Mouse (Mus musculus) urinary bladder, postnatal 36 days (tissue): ENCODE measurements at regions not wholly inside any gene's neighbourhood (a gene's known extent, or its start where the extent isn't known, plus 50 kb on each side); places are given as distances from the start of the nearest gene placed in this dataset.
"Not testable (repeated sequence)": the region's sequence is repeated elsewhere in the genome, so short reads cannot be mapped to it uniquely, and the experiment has no call there.

ENCODE experiments used
- DNase-seq, 2 experiments: peaks; one replicate each; pipeline ENCODE4 v3.0.0; 2022; ENCODE audit warnings: low spot score in 2 of 2, mixed read lengths in 1 of 2

GRCm38 (mm10) chr16:12802651-12803050 lies 306.8 kb upstream of the Ercc4 start:
- no peak for DNase-seq

- DNase-seq: no peak
Measured at GRCm38 (mm10) chr16:12807351-12807871, 302.1 kb upstream of the Ercc4 start.

DNA sequence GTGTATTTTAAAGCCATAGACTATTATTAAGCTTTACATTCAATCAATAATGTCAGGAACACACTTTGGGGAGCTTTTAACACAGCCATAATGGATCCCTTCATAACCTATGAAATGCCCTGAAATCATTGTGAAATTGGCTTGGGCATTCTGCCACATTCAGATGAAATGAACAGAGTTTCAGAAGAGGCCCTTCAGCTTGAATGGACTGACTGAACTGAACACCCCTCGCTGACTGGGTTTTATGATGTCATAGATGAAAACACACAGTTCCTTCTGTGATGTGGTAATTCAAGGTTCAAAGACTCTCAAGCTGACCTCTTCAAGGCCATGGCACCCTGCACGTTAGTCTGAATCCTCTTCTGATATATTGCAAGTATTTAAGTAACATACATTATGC lies 298.4 kb upstream of the Ercc4 start:
- no peak for DNase-seq

- no peak for DNase-seq
Measured at GRCm38 (mm10) chr16:12824646-12825045, 284.8 kb upstream of the Ercc4 start.

DNA sequence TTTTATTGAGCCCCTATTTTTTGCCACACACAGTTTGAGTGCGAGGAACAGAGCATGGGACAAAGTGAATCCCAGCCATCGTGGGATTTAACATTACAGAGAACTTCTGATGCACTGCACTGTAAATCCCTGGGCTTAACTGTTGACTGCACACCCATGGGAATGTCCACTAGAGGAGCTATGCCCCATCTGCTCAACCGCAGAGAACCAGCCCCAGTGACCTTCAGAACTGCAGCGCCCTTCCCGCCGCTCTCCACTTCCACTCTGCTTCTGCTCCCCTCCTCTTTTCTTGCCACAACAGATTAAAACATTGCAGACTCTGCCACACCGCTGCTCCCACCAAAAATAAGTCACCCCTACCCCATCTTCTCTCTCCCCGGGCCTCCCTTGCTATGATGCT lies 283.3 kb upstream of the Ercc4 start:
- no peak for DNase-seq

GRCm38 (mm10) chr16:12831308-12831707 lies 278.2 kb upstream of the Ercc4 start:
- DNase-seq: not testable (repeated sequence)

DNA sequence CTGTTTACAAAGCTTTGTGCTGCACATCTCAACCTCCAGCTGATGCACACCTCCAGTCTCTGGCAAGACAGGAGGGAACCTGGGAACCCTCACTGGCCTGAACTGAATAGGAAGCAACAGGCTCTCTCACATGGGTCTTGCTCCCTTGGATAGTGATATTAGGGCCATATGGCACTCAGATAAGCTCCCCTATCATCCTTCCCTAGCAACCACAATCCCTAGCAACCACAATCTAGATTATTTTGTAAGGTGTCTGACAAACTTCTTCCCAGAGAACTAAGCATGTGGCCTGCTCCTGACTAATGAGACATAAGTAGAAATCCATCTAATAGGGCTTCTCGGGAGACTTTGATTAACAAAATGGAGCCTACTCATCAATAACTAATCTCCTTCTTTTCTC lies 253.1 kb upstream of the Ercc4 start:
- no peak for DNase-seq

DNA sequence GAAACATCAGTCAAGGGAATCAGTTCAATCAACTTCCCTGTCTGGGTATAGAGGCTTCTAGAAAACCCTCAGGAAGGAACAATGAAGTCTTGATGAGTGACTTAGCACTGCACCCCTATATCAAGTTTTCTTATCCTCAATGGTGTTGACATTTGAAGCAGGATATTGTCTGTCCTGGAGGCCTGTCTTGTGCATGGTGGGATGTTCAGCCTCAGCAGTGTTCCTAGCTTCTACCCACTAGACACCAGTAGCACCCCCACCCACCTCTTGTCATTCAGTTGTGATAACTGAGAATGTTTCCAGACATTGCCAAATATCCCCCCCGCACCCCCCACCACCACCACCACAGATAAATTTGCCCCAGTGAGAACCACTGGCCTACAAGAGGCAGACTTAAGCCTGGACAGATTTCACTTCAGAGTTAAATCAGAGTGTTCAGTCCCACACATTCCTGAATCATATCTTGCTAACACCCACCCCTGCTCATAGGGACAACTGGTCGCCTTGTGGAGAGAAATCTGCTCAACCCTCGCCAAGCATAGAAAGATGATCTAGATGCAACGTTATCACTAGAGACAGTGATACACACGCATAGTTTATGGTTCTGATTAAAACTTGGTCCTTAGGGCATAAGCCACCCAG lies 249.6 kb upstream of the Ercc4 start:
- DNase-seq: no peak

- no peak for DNase-seq
Measured at GRCm38 (mm10) chr16:12862561-12862960, 246.9 kb upstream of the Ercc4 start.

GRCm38 (mm10) chr16:12878326-12878725 lies 231.2 kb upstream of the Ercc4 start:
- DNase-seq: not testable (repeated sequence)

DNA sequence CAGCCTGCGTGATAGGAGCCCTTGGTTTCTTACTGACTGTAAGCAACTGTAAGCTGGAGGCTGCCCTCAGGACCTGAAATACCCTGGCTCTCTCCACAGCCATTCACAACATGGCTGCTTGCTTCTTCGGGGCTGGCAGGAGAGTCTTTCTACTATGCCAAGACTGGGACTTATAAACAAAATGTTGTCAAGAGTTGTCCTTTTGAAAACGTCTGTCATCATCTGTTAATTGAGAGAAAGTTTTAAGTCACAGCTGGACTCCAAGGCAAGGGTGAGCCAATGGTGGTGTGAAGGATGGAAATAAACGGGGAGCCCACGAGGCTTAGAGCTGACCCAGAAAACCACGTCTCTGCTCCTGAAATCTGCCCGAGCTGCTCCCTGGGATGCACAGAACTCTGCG lies 229.5 kb upstream of the Ercc4 start:
- DNase-seq: no peak

- DNase-seq: no peak
Measured at GRCm38 (mm10) chr16:12880481-12880880, 229.0 kb upstream of the Ercc4 start.

DNA sequence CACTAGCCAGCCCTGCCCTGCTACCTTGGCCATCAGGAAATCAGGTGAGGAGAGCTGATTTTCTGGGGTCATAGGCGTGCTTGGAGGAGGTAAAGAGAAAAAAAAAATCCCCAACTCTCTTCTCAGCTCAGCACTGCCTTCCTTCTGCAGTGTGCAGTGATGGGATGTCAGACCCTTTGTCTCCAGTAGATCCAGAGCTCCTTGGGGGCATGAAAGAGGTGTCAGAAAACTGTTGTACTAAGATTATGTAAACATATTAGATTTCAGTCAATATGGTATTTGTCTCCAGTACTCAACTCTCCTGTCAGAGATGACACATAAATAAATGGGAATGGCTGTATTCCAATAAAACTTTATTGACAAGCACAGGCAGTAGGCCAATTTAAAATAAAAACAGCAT lies 226.8 kb upstream of the Ercc4 start:
- no peak for DNase-seq

GRCm38 (mm10) chr16:12884556-12884955 lies 224.9 kb upstream of the Ercc4 start:
- no peak for DNase-seq

GRCm38 (mm10) chr16:12886127-12886526 lies 223.4 kb upstream of the Ercc4 start:
- DNase-seq: no peak

DNA sequence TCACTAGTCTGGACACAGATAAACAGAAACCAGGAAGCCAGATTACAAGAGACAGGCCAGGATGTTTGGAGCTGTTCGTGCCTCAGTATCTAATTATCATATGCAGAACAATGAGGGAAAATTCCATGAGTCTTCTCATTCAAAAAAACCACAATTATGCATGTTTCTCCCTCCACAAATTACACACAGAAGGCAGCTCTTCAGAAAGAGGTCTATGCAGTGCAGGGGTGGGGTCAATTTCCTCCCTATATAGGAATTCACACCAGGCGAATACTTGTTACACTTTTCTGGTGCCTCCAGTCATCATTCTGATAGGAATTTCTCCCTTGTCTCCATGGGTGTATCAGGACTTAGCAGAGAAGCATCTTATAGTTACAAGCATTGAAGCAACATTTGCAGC lies 222.1 kb upstream of the Ercc4 start:
- DNase-seq: no peak

- no peak for DNase-seq
Measured at GRCm38 (mm10) chr16:12890094-12890493, 219.4 kb upstream of the Ercc4 start.

DNA sequence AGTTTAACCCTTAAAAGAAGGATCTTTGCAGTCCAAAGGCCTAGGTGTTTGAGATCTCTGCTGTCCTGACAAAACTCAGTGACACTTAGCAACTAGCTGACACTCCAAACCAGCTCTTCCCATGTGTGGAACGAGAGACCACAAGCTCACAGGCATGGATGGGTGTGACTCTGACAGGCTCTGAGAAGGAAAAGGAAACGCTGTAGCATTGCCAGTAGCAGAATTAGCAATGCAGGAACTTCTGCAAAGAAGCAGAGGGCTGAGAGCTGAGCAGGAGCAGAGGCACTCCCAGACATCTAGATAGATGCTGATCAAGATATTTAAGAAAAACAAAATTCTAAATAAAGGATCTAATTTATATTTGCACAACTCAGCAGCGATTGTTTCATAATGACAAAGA lies 218.9 kb upstream of the Ercc4 start:
- DNase-seq: no peak

GRCm38 (mm10) chr16:12892658-12893305 lies 216.7 kb upstream of the Ercc4 start:
- no peak for DNase-seq

DNA sequence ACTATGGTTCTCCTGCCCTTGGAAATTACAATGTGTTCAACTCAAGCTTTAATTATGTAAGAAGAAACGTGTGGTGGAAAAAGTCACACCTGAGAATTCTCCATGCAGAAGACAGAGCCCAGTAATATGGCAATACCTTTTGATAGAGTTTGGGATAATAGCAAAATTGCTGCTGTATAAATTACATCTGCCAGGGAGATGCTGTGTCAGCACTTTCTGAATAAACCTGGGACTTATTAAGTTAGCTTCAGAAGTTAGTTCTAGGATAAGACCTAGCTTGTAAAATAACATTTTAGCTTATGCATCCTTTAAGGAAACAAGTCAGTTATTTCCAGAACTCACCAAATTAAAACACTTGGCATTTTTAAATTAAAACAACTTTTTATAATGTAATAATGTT lies 212.2 kb upstream of the Ercc4 start:
- no peak for DNase-seq

GRCm38 (mm10) chr16:12900670-12901069 lies 208.8 kb upstream of the Ercc4 start:
- no peak for DNase-seq

DNA sequence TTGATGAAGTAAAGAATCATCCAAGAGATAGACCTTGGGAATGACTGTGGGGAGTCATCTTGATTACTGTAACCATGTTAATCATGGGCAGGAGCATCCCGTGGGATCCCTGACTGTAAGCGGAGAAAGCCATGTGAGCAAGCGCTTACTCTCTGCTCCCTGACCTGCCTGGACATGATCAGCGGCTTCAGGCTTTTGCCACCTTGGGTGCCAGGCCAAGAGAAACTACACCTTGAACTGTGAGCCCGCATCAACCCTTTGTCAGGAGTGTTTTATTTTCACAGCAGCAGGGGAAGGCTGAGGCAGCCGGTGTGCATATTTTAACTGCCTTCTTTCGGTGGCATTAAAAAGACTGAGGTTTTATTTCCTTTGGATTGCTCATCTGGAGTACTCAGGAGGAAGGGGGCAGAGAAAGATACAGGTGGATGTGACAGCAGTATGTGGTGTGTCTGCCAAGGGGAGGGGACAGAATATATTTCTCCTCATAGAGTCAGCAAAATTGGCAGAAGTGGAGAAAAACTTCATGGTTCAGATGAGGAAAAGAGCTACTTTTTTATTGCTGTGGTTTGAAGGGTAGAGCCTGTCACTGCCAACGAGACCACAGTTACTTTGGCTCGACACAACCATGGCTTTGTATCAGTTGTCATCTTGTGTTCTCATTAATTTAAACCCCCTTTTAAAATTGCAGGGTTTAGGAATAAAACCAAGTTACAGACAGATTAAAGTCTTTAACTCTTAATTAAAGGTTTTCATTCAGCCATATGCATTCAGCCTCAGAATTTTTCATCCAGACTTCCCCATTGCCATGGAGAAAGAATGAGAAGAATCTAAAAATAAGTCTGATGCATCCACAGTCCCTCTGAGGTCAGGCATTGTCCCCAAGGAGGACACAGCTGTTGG lies 208.1 kb upstream of the Ercc4 start:
- no peak for DNase-seq

GRCm38 (mm10) chr16:12901996-12902319 lies 207.5 kb upstream of the Ercc4 start:
- DNase-seq: no peak
